Mouse (Mus musculus): ENCODE results near the gene Ttll10. TPM values are rescaled to one million over a fixed set of nuclear protein-coding genes. Genes with fewer than 3 reads are reported as not detected.
A peak's percentile ranks its signal among the peaks of the same experiment; 100 is the strongest.

The Ttll10 gene
- total and polyA plus RNA-seq, 3 experiments: 0.11 TPM; not detected in 2

DNA sequence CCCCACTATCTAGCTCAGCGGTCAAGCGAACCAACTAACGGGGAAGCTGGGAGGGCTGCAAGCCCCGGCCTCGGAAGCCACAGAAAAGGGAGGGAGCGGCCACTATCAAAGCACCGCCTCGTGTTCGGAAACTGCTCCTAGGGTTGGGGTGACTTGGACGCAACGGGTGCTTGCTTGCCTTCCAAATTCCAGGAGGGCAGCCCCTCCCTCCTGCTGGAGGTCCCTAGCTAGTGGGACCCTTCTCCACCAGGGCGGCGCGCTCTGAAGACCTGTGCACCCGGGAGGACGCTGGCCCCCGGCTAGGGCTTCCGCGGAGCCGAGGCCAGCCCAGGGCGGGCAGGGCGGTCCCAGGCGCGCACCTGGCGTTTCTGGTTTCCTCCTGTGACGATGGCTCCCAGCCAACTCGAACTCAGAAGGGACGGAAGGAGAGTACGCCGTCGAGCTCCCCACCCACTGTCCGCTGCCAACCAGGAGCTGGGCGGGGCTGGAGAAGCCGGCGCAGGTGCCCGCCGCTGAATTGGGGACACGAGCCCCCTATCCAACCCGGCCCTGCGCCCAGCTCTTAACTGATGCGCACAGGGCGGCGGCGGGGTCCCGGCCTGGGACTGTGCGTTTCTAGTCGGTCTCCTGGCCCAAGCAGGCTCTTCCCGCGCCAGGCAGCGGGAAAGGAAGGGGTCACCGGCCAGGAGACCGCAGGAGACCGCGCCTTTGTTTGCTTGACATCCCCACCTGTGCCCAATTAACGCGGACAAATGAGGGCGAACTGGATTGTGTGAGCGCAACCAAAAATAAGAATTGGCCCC lies 18.5 kb upstream of the Ttll10 start:
- DNase-seq (ENCODE audit: low read depth, low spot score): peak; percentile 78
- Histone ChIP-seq H3K4me3 (ENCODE audit: control insufficient read depth in 1 of 2, insufficient read depth in 1 of 2, low read depth in 2 of 2, low read length in 2 of 2) (peak overlapping the region; percentile 67 to 82), H3K27me3 (ENCODE audit: control insufficient read depth in 1 of 2, insufficient read depth in 2 of 2, low read length in 2 of 2) (no peaks in the 10 kb centered on the region), H3K9ac (ENCODE audit: control insufficient read depth, low read depth, low read length, poor library complexity, severe bottlenecking) (peak overlapping the region; percentile 84), H3K27ac (ENCODE audit: control insufficient read depth, low read depth, low read length) (peak overlapping the region; percentile 5), H3K36me3 (ENCODE audit: control insufficient read depth in 1 of 2, insufficient read depth in 2 of 2, low read length in 2 of 2) (peaks cover 0 to 11% of the 10 kb centered on the region in 2 experiments; a peak in 2 of 4 replicates), H3K4me1 (ENCODE audit: control insufficient read depth in 1 of 2, insufficient read depth in 2 of 2, low read length in 2 of 2) (peaks cover 13 to 26% of the 10 kb centered on the region in 2 experiments), H3K9me3 (replicated peaks; ENCODE audit: insufficient read depth, low read length) (no peaks in the 10 kb centered on the region), H3K79me2 (ENCODE audit: control insufficient read depth, insufficient read depth, low read length, poor library complexity) (peaks cover 2% of the 10 kb centered on the region; the same call in 1 of the 2 replicates)
- TF ChIP-seq MAX (IDR thresholded peaks at IDR 0.05; ENCODE audit: low read length) (peak; percentile 65), GABPA (IDR thresholded peaks at IDR 0.05; ENCODE audit: low read depth, low read length) (no peak), TBP (IDR thresholded peaks at IDR 0.05; ENCODE audit: low read depth, low read length) (0 out of 2 replicates have a peak, but pooled peaks have one; percentile 20), GATA1 (IDR thresholded peaks at IDR 0.05; ENCODE audit: low read depth, low read length) (no peak), SMC3 (IDR thresholded peaks at IDR 0.05; ENCODE audit: low read depth, low read length) (no peak), E2F4 (IDR thresholded peaks at IDR 0.05; ENCODE audit: borderline replicate concordance, low read depth, low read length) (no peak), EP300 (IDR thresholded peaks at IDR 0.05; ENCODE audit: low read depth in 1 of 2, low read length in 2 of 2) (no peak; a peak in 1 of 4 replicates), MXI1 (IDR thresholded peaks at IDR 0.05; ENCODE audit: low read depth, low read length) (no peak), TAL1 (IDR thresholded peaks at IDR 0.05; ENCODE audit: low read length) (no peak), USF2 (IDR thresholded peaks at IDR 0.05; ENCODE audit: borderline replicate concordance in 1 of 2, insufficient read depth in 1 of 2, low read depth in 1 of 2, low read length in 2 of 2) (no peak), ELF1 (IDR thresholded peaks at IDR 0.05; ENCODE audit: low read depth, low read length) (no peak), CHD1 (IDR thresholded peaks at IDR 0.05; ENCODE audit: low read depth, low read length) (no peak), SIN3A (IDR thresholded peaks at IDR 0.05; ENCODE audit: low read length) (no peak), RCOR1 (IDR thresholded peaks at IDR 0.05; ENCODE audit: low read depth, low read length) (no peak), ETS1 (IDR thresholded peaks at IDR 0.05; ENCODE audit: low read depth, low read length) (peak; percentile 37; the same call in 1 of the 2 replicates), RAD21 (IDR thresholded peaks at IDR 0.05; ENCODE audit: low read depth, low read length) (no peak), ZC3H11A (IDR thresholded peaks at IDR 0.05; ENCODE audit: low read depth, low read length) (no peak), USF1 (IDR thresholded peaks at IDR 0.05; ENCODE audit: low read depth, low read length) (no peak), ZKSCAN1 (IDR thresholded peaks at IDR 0.05; ENCODE audit: low read depth, low read length) (no peak), POLR2AphosphoS5 (IDR thresholded peaks at IDR 0.05; ENCODE audit: borderline replicate concordance, low read depth, low read length) (no peak), NELFE (IDR thresholded peaks at IDR 0.05; ENCODE audit: low read depth, low read length) (peak; percentile 35; the same call in 1 of the 2 replicates), MEF2A (IDR thresholded peaks at IDR 0.05; ENCODE audit: extremely low read depth, insufficient replicate concordance, low read depth, low read length, poor library complexity, severe bottlenecking) (0 out of 2 replicates have a peak, but pooled peaks have one; percentile 8), CHD2 (IDR thresholded peaks at IDR 0.05; ENCODE audit: low read length) (no peak), BHLHE40 (IDR thresholded peaks at IDR 0.05; ENCODE audit: borderline replicate concordance, low read depth, low read length) (no peak), POLR2A (IDR thresholded peaks at IDR 0.05; ENCODE audit: control insufficient read depth in 1 of 2, insufficient read depth in 1 of 2, low read depth in 1 of 2, low read length in 2 of 2, poor library complexity in 1 of 2) (peak in 1 of 2 experiments; percentile 52; a peak in 2 of 4 replicates), ZMIZ1 (IDR thresholded peaks at IDR 0.05; ENCODE audit: low read depth, low read length) (peak; percentile 59), HCFC1 (IDR thresholded peaks at IDR 0.05; ENCODE audit: low read depth, low read length) (peak; percentile 26; the same call in 1 of the 2 replicates), CTCF (IDR thresholded peaks at IDR 0.05 in 2 of 3, conservative IDR thresholded peaks at IDR 0.05 in 1 of 3; ENCODE audit: control insufficient read depth in 1 of 3, insufficient read depth in 1 of 3, low read depth in 2 of 3, low read length in 3 of 3, poor library complexity in 1 of 3, severe bottlenecking in 1 of 3) (peak in 2 of 3 experiments; percentile 13 to 32; a peak in 4 of 6 replicates), MYC (IDR thresholded peaks at IDR 0.05; ENCODE audit: low read depth, low read length) (no peak; the same call in 1 of the 2 replicates), MAZ (IDR thresholded peaks at IDR 0.05; ENCODE audit: low read depth, low read length) (no peak), TCF12 (IDR thresholded peaks at IDR 0.05; ENCODE audit: low read depth, low read length) (peak; percentile 45; the same call in 1 of the 2 replicates), JUND (IDR thresholded peaks at IDR 0.05; ENCODE audit: low read depth, low read length) (no peak), KAT2A (conservative IDR thresholded peaks at IDR 0.05; ENCODE audit: low read depth, low read length) (no peak), MYB (IDR thresholded peaks at IDR 0.05; ENCODE audit: low read depth, low read length) (no peak), MAFK (IDR thresholded peaks at IDR 0.05; ENCODE audit: borderline replicate concordance, low read depth, low read length) (no peak), ZNF384 (IDR thresholded peaks at IDR 0.05; ENCODE audit: low read depth, low read length) (no peak)
